ENCODE assay signal across 18 mouse cellular contexts in genomic region chr11:119150442-119150841, GRCm38 (mm10).
DNase-seq lines count a peak whose midpoint lies in the region; ATAC-seq lines count a peak whose summit lies in the region.
"Had no signal": no experiment of that assay in that cellular context is flagged by ENCODE, and none has a peak within 500 bp of the region (broad histone marks: within the 10 kb centered on the region; RNA-seq: fewer than 3 reads in every experiment).

No protein-coding gene starts in this region.

- H3K4me1 ChIP-seq in forebrain, embryonic 12.5 days = peaks cover 22% of the 10 kb centered on the region
- peaks cover 38% of the 10 kb centered on the region for H3K4me1 ChIP-seq in forebrain, embryonic 10.5 days
- peaks cover 16% of the 10 kb centered on the region for H3K4me1 ChIP-seq in midbrain, embryonic 12.5 days
- H3K4me1 ChIP-seq in midbrain, embryonic 14.5 days (ENCODE audit: control insufficient read depth, insufficient read depth, low read length) = 0 out of 2 replicates have a peak, but pooled peaks cover 4% of the 10 kb centered on the region
- peaks cover 1% of the 10 kb centered on the region; the same call in 1 of the 2 replicates for H3K4me1 ChIP-seq in hindbrain, embryonic 14.5 days (replicated peaks; ENCODE audit: control insufficient read depth, insufficient read depth, low read length)
- peaks cover 5% of the 10 kb centered on the region for H3K4me1 ChIP-seq in neural tube, embryonic 15.5 days
- peaks cover 9% of the 10 kb centered on the region; the same call in 1 of the 2 replicates for H3K4me1 ChIP-seq in heart, embryonic 11.5 days (ENCODE audit: control insufficient read depth, insufficient read depth, low read length)
- peaks cover 30% of the 10 kb centered on the region for H3K4me1 ChIP-seq in kidney, embryonic 15.5 days

- H3K27me3 ChIP-seq in forebrain, embryonic 12.5 days = peaks cover 9% of the 10 kb centered on the region
- peaks cover 12% of the 10 kb centered on the region for H3K27me3 ChIP-seq in forebrain, embryonic 10.5 days (ENCODE audit: poor library complexity, severe bottlenecking)
- peaks cover 3% of the 10 kb centered on the region for H3K27me3 ChIP-seq in midbrain, embryonic 12.5 days
- H3K27me3 ChIP-seq in midbrain, embryonic 14.5 days (ENCODE audit: control insufficient read depth, insufficient read depth, low read length) = no peaks in the 10 kb centered on the region
- no peaks in the 10 kb centered on the region for H3K27me3 ChIP-seq in hindbrain, embryonic 14.5 days (ENCODE audit: control insufficient read depth, insufficient read depth, low read length)
- H3K27me3 ChIP-seq in neural tube, embryonic 15.5 days (replicated peaks) = no peaks in the 10 kb centered on the region
- H3K27me3 ChIP-seq in heart, embryonic 11.5 days (ENCODE audit: control insufficient read depth, insufficient read depth, low read length) = no peaks in the 10 kb centered on the region
- H3K27me3 ChIP-seq in kidney, embryonic 15.5 days = no peaks in the 10 kb centered on the region
- H3K27me3 ChIP-seq: intestine, embryonic 15.5 days; Patski had no signal

- DNase-seq in forebrain, embryonic 10.5 days (ENCODE audit: extremely low spot score, low spot score) = no peak
- no peak for DNase-seq in midbrain, embryonic 14.5 days
- no peak for DNase-seq in hindbrain, embryonic 14.5 days (ENCODE audit: low spot score)
- DNase-seq: cerebellum, postnatal 14 days; gastrocnemius, adult 2 months; heart, adult 2 months; heart, postnatal 10 days; kidney, postnatal 10 days; right cerebral cortex, postnatal 4 days; thymus, postnatal 14 days had no signal

- H3K9me3 ChIP-seq in forebrain, embryonic 12.5 days = no peaks in the 10 kb centered on the region
- H3K9me3 ChIP-seq in forebrain, embryonic 10.5 days = no peaks in the 10 kb centered on the region
- no peaks in the 10 kb centered on the region for H3K9me3 ChIP-seq in midbrain, embryonic 12.5 days
- no peaks in the 10 kb centered on the region for H3K9me3 ChIP-seq in midbrain, embryonic 14.5 days (ENCODE audit: control insufficient read depth, low read length)
- H3K9me3 ChIP-seq in hindbrain, embryonic 14.5 days (ENCODE audit: control insufficient read depth, low read length) = no peaks in the 10 kb centered on the region
- no peaks in the 10 kb centered on the region for H3K9me3 ChIP-seq in neural tube, embryonic 15.5 days (replicated peaks)
- no peaks in the 10 kb centered on the region for H3K9me3 ChIP-seq in heart, embryonic 11.5 days (replicated peaks; ENCODE audit: control insufficient read depth, low read length)
- H3K9me3 ChIP-seq in kidney, embryonic 15.5 days (replicated peaks) = no peaks in the 10 kb centered on the region
- H3K9me3 ChIP-seq: intestine, embryonic 15.5 days; limb, embryonic 13.5 days had no signal

- 84% methylated on average over 10 of the region's 10 CpGs for WGBS in forebrain, embryonic 12.5 days
- 86% methylated on average over 10 of the region's 10 CpGs for WGBS in forebrain, embryonic 10.5 days
- WGBS in midbrain, embryonic 12.5 days = 73% methylated on average over 10 of the region's 10 CpGs
- 63% methylated on average over 10 of the region's 10 CpGs for whole genome bisulfite sequencing in midbrain, embryonic 14.5 days
- WGBS in hindbrain, embryonic 14.5 days = 51% methylated on average over 10 of the region's 10 CpGs
- WGBS in neural tube, embryonic 15.5 days = 56% methylated on average over 10 of the region's 10 CpGs
- 81% methylated on average over 10 of the region's 10 CpGs for WGBS in heart, embryonic 11.5 days (ENCODE audit: insufficient replicate concordance)
- 66% methylated on average over 10 of the region's 10 CpGs for WGBS in kidney, embryonic 15.5 days

- H3K9ac ChIP-seq in forebrain, embryonic 12.5 days = no peak overlapping the region
- H3K9ac ChIP-seq in midbrain, embryonic 12.5 days (replicated peaks) = no peak overlapping the region
- H3K9ac ChIP-seq in midbrain, embryonic 14.5 days (replicated peaks; ENCODE audit: low read length) = no peak overlapping the region
- H3K9ac ChIP-seq in hindbrain, embryonic 14.5 days = peak overlapping the region; percentile 2; the same call in 1 of the 2 replicates
- H3K9ac ChIP-seq in neural tube, embryonic 15.5 days (replicated peaks) = no peak overlapping the region
- H3K9ac ChIP-seq in heart, embryonic 11.5 days (ENCODE audit: low read depth, low read length) = no peak overlapping the region
- H3K9ac ChIP-seq in kidney, embryonic 15.5 days = no peak overlapping the region
- H3K9ac ChIP-seq: intestine, embryonic 15.5 days; limb, embryonic 13.5 days had no signal

- peaks cover 86% of the 10 kb centered on the region for H3K36me3 ChIP-seq in forebrain, embryonic 12.5 days (replicated peaks)
- peaks cover 91% of the 10 kb centered on the region for H3K36me3 ChIP-seq in forebrain, embryonic 10.5 days (replicated peaks)
- H3K36me3 ChIP-seq in midbrain, embryonic 12.5 days = peaks cover 82% of the 10 kb centered on the region
- H3K36me3 ChIP-seq in midbrain, embryonic 14.5 days (ENCODE audit: control insufficient read depth, insufficient read depth, low read length) = peaks cover 72% of the 10 kb centered on the region
- peaks cover 85% of the 10 kb centered on the region for H3K36me3 ChIP-seq in hindbrain, embryonic 14.5 days (replicated peaks; ENCODE audit: control insufficient read depth, insufficient read depth)
- H3K36me3 ChIP-seq in neural tube, embryonic 15.5 days = peaks cover 65% of the 10 kb centered on the region
- H3K36me3 ChIP-seq in heart, embryonic 11.5 days (ENCODE audit: control insufficient read depth, insufficient read depth, low read length) = no peaks in the 10 kb centered on the region
- H3K36me3 ChIP-seq in kidney, embryonic 15.5 days = peaks cover 62% of the 10 kb centered on the region

- peak; percentile 47 for ATAC-seq in forebrain, embryonic 12.5 days (ENCODE audit: low FRiP score)
- ATAC-seq in midbrain, embryonic 12.5 days (ENCODE audit: low FRiP score, low read depth) = 0 out of 2 replicates have a peak, but pooled peaks have one; percentile 21
- no peak; the same call in 1 of the 2 replicates for ATAC-seq in midbrain, embryonic 14.5 days (ENCODE audit: low FRiP score, low TSS enrichment)
- peak; percentile 51; the same call in 1 of the 2 replicates for ATAC-seq in hindbrain, embryonic 14.5 days (ENCODE audit: low FRiP score)
- no peak for ATAC-seq in neural tube, embryonic 15.5 days (ENCODE audit: low FRiP score)
- ATAC-seq in heart, embryonic 11.5 days (replicated peaks; ENCODE audit: insufficient number of reproducible peaks, low FRiP score, low TSS enrichment) = no peak
- no peak for ATAC-seq in kidney, embryonic 15.5 days (replicated peaks; ENCODE audit: low FRiP score)
- ATAC-seq: intestine, embryonic 15.5 days; Patski had no signal

- no peak overlapping the region for H3K4me2 ChIP-seq in forebrain, embryonic 12.5 days
- H3K4me2 ChIP-seq in midbrain, embryonic 12.5 days (replicated peaks) = no peak overlapping the region
- H3K4me2 ChIP-seq in midbrain, embryonic 14.5 days (ENCODE audit: low read length) = no peak overlapping the region
- no peak overlapping the region for H3K4me2 ChIP-seq in hindbrain, embryonic 14.5 days (replicated peaks)
- no peak overlapping the region for H3K4me2 ChIP-seq in neural tube, embryonic 15.5 days
- no peak overlapping the region for H3K4me2 ChIP-seq in heart, embryonic 11.5 days
- H3K4me2 ChIP-seq in kidney, embryonic 15.5 days = no peak overlapping the region
- H3K4me2 ChIP-seq: intestine, embryonic 15.5 days; limb, embryonic 13.5 days had no signal

- H3K27ac ChIP-seq in forebrain, embryonic 12.5 days = peak overlapping the region; percentile 63; the same call in 1 of the 2 replicates
- H3K27ac ChIP-seq in forebrain, embryonic 10.5 days = no peak overlapping the region
- H3K27ac ChIP-seq in midbrain, embryonic 12.5 days (replicated peaks) = peak overlapping the region; percentile 20; the same call in 1 of the 2 replicates
- no peak overlapping the region for H3K27ac ChIP-seq in midbrain, embryonic 14.5 days (replicated peaks; ENCODE audit: low read depth, low read length)
- peak overlapping the region; percentile 59; the same call in 1 of the 2 replicates for H3K27ac ChIP-seq in hindbrain, embryonic 14.5 days
- H3K27ac ChIP-seq in neural tube, embryonic 15.5 days (replicated peaks) = 0 out of 2 replicates have a peak overlapping the region, but pooled peaks have one; percentile 6
- no peak overlapping the region for H3K27ac ChIP-seq in heart, embryonic 11.5 days (ENCODE audit: low read depth, low read length)
- H3K27ac ChIP-seq in kidney, embryonic 15.5 days = no peak overlapping the region
- H3K27ac ChIP-seq: gastrocnemius, adult 2 months; heart, adult 2 months; intestine, embryonic 15.5 days; limb, embryonic 13.5 days had no signal

- no peak overlapping the region for H3K4me3 ChIP-seq in forebrain, embryonic 12.5 days (replicated peaks)
- H3K4me3 ChIP-seq in forebrain, embryonic 10.5 days = no peak overlapping the region
- no peak overlapping the region for H3K4me3 ChIP-seq in midbrain, embryonic 12.5 days
- no peak overlapping the region for H3K4me3 ChIP-seq in midbrain, embryonic 14.5 days (replicated peaks; ENCODE audit: low read depth, low read length)
- no peak overlapping the region for H3K4me3 ChIP-seq in hindbrain, embryonic 14.5 days (replicated peaks; ENCODE audit: low read length)
- no peak overlapping the region for H3K4me3 ChIP-seq in neural tube, embryonic 15.5 days (replicated peaks)
- no peak overlapping the region for H3K4me3 ChIP-seq in heart, embryonic 11.5 days (ENCODE audit: low read depth, low read length)
- no peak overlapping the region for H3K4me3 ChIP-seq in kidney, embryonic 15.5 days (replicated peaks)
- H3K4me3 ChIP-seq: gastrocnemius, adult 2 months; heart, adult 2 months; intestine, embryonic 15.5 days; limb, embryonic 13.5 days had no signal

Comparison
In these comparisons a context has a peak if more than half of its experiments do, and no peak if none do; other contexts are left out.
1. ATAC-seq: peak in forebrain, embryonic 12.5 days (single experiment), midbrain, embryonic 12.5 days (single experiment) and hindbrain, embryonic 14.5 days (single experiment); none in midbrain, embryonic 14.5 days (single experiment), neural tube, embryonic 15.5 days (single experiment), heart, embryonic 11.5 days (single experiment) and kidney, embryonic 15.5 days (single experiment).
2. H3K27ac ChIP-seq: peak in forebrain, embryonic 12.5 days (single experiment), midbrain, embryonic 12.5 days (single experiment), hindbrain, embryonic 14.5 days (single experiment) and neural tube, embryonic 15.5 days (single experiment); none in forebrain, embryonic 10.5 days (single experiment), midbrain, embryonic 14.5 days (single experiment), heart, embryonic 11.5 days (single experiment) and kidney, embryonic 15.5 days (single experiment).